Mouse (Mus musculus) liver, embryonic 14.5 days (tissue): ENCODE measurements around the gene Rho. TPM values are rescaled to one million over a fixed set of nuclear protein-coding genes. Genes with fewer than 3 reads are reported as not detected.

Source experiments
- ATAC-seq: fragments of 200-750 bp; cut with Nextera tagmentation; 2 replicates; pipeline ENCODE4 v1.8.0; 2017; ENCODE audit warnings: moderate number of reproducible peaks, mild to moderate bottlenecking, moderate library complexity; ENCODE audit not compliant: insufficient read depth
- DNase-seq, 3 experiments: peaks; one replicate each; pipeline ENCODE4 v3.0.0-alpha.2; 2012 to 2013; ENCODE audit warnings: low read depth in 3 of 3, low spot score in 3 of 3
- H3K27ac ChIP-seq: fragments of 300-500 bp; sonication (generic); 2 replicates; pipeline ENCODE4 v1.5.1; 2014; ENCODE audit warnings: moderate library complexity, mild to moderate bottlenecking, control low read depth, inconsistent platforms
- H3K27me3 ChIP-seq: fragments of 300-500 bp; sonication (generic); 2 replicates; pipeline ENCODE4 v1.6.1; 2014; ENCODE audit warnings: mild to moderate bottlenecking, low read length, moderate library complexity; ENCODE audit not compliant: control insufficient read depth, insufficient read depth
- H3K36me3 ChIP-seq: fragments of 300-500 bp; sonication (generic); replicated peaks from 2 replicates; pipeline ENCODE4 v1.6.1; 2014; ENCODE audit warnings: low read depth; ENCODE audit not compliant: control insufficient read depth, insufficient read depth
- H3K4me1 ChIP-seq, 2 experiments: fragments of 200-500 bp in 1 of 2; fragments of 300-500 bp in 1 of 2; sonication (generic) in 1 of 2; replicated peaks; 2 replicates each; pipeline ENCODE4 v1.6.1; 2012 to 2014; ENCODE audit warnings: antibody characterized with exemption in 1 of 2, inconsistent platforms in 1 of 2, low read length in 1 of 2; ENCODE audit not compliant: control insufficient read depth in 2 of 2, insufficient read depth in 2 of 2
- H3K4me2 ChIP-seq: fragments of 300-500 bp; sonication (generic); 2 replicates; pipeline ENCODE4 v1.6.1; 2014; ENCODE audit warnings: low read depth, mild to moderate bottlenecking, control low read depth, moderate library complexity
- H3K4me3 ChIP-seq, 2 experiments: fragments of 200-500 bp in 1 of 2; fragments of 300-500 bp in 1 of 2; sonication (generic) in 1 of 2; 2 replicates each; pipeline ENCODE4 v1.5.1; 2012 to 2014; ENCODE audit warnings: low read depth in 2 of 2, low read length in 2 of 2, mild to moderate bottlenecking in 2 of 2, control low read depth in 1 of 2, inconsistent platforms in 1 of 2, moderate library complexity in 1 of 2; ENCODE audit not compliant: insufficient read depth in 1 of 2
- H3K9ac ChIP-seq: fragments of 300-500 bp; sonication (generic); replicated peaks from 2 replicates; pipeline ENCODE4 v1.6.1; 2014; ENCODE audit warnings: mild to moderate bottlenecking, control low read depth, moderate library complexity
- H3K9me3 ChIP-seq: fragments of 300-500 bp; sonication (generic); 2 replicates; pipeline ENCODE4 v1.6.1; 2016; ENCODE audit warnings: low read length, mixed read lengths; ENCODE audit not compliant: control insufficient read depth
- CTCF ChIP-seq: IDR thresholded peaks from 2 replicates; pipeline ENCODE4 v1.5.1; 2016; ENCODE audit warnings: antibody characterized with exemption, low read depth, control low read depth
- EP300 ChIP-seq: IDR thresholded peaks from 2 replicates; pipeline ENCODE4 v1.6.1; 2016; ENCODE audit warnings: antibody characterized with exemption, low read depth
- WGBS: fragments of 180-500 bp; shearing (Covaris S2); extraction: QIAGEN DNeasy Blood & Tissue Kit; methylation state at CpG from one replicate; pipeline ENCODE4 v1.1.7; 2014; ENCODE audit not compliant: insufficient replicate concordance; 5-methylcytosine and 5-hydroxymethylcytosine counted together
- polyA plus RNA-seq, 2 experiments: library from polyadenylated mRNA; depleted of rRNA in 1 of 2; stranded (reverse) in 1 of 2; unstranded in 1 of 2; fragments of >200 nt; fragmentation: Nextera tagmentation in 1 of 2; extraction: Ambion mirVana in 1 of 2; gene quantifications; 2 replicates each; pipeline versions ENCODE4 v1.2.1 to v1.2.3; 2012 to 2014

Rho gene
- polyA plus RNA-seq, 2 experiments, result 0.03 TPM; not detected in 1

- WGBS, result 67% methylated on average over 6 of the region's 6 CpGs
- H3K27ac ChIP-seq, result no peak overlapping the region
- no peak overlapping the region for H3K4me3 ChIP-seq
- H3K27me3 ChIP-seq, result no peaks in the 10 kb centered on the region
- H3K9me3 ChIP-seq, result no peaks in the 10 kb centered on the region
- 0 out of 4 replicates have a peak, but pooled peaks cover 0 to 2% of the 10 kb centered on the region in 2 experiments for H3K4me1 ChIP-seq
- TF ChIP-seq CTCF (no peak), EP300 (no peak)
- no peaks in the 10 kb centered on the region for H3K36me3 ChIP-seq
- H3K9ac ChIP-seq, result no peak overlapping the region
- no peak for DNase-seq
- no peak for ATAC-seq
- no peak overlapping the region for H3K4me2 ChIP-seq
Observed at GRCm38 (mm10) chr6:115891061-115891460, 40.5 kb upstream of the Rho start.

GRCm38 (mm10) chr6:115891497-115892061 lies 40.0 kb upstream of the Rho start:
- H3K36me3 ChIP-seq, result no peaks in the 10 kb centered on the region
- H3K9ac ChIP-seq, result no peak overlapping the region
- WGBS, result 67% methylated on average over 8 of the region's 8 CpGs
- no peak overlapping the region for H3K27ac ChIP-seq
- no peak for DNase-seq
- no peak for ATAC-seq
- 0 out of 4 replicates have a peak, but pooled peaks cover 0 to 2% of the 10 kb centered on the region in 2 experiments for H3K4me1 ChIP-seq
- no peak for TF ChIP-seq EP300
- TF ChIP-seq CTCF, result no peak
- no peaks in the 10 kb centered on the region for H3K9me3 ChIP-seq
- no peaks in the 10 kb centered on the region for H3K27me3 ChIP-seq
- no peak overlapping the region for H3K4me2 ChIP-seq
- no peak overlapping the region for H3K4me3 ChIP-seq

GRCm38 (mm10) chr6:115892363-115892762 lies 39.2 kb upstream of the Rho start:
- 53% methylated on average over 3 of the region's 3 CpGs for WGBS
- H3K9me3 ChIP-seq, result no peaks in the 10 kb centered on the region
- H3K27ac ChIP-seq, result no peak overlapping the region
- no peaks in the 10 kb centered on the region for H3K4me1 ChIP-seq
- no peak overlapping the region for H3K4me2 ChIP-seq
- H3K9ac ChIP-seq, result no peak overlapping the region
- ATAC-seq (no peak), DNase-seq (no peak)
- no peaks in the 10 kb centered on the region for H3K27me3 ChIP-seq
- no peaks in the 10 kb centered on the region for H3K36me3 ChIP-seq
- no peak for TF ChIP-seq EP300
- TF ChIP-seq CTCF, result no peak
- no peak overlapping the region for H3K4me3 ChIP-seq

GRCm38 (mm10) chr6:115896346-115896745 lies 35.2 kb upstream of the Rho start:
- Histone ChIP-seq H3K27ac (no peak overlapping the region), H3K4me3 (no peak overlapping the region), H3K36me3 (no peaks in the 10 kb centered on the region), H3K9ac (no peak overlapping the region), H3K27me3 (no peaks in the 10 kb centered on the region), H3K4me2 (no peak overlapping the region), H3K4me1 (no peaks in the 10 kb centered on the region; a peak in 1 of 4 replicates), H3K9me3 (no peaks in the 10 kb centered on the region)
- TF ChIP-seq EP300 (no peak), CTCF (no peak)
- DNase-seq (no peak), ATAC-seq (no peak)
- 77% methylated on average over 1 of the region's 1 CpGs for WGBS

- no peak for DNase-seq
- Histone ChIP-seq H3K4me1 (no peaks in the 10 kb centered on the region; a peak in 1 of 4 replicates), H3K9me3 (no peaks in the 10 kb centered on the region), H3K36me3 (no peaks in the 10 kb centered on the region), H3K27ac (no peak overlapping the region), H3K4me3 (no peak overlapping the region), H3K4me2 (no peak overlapping the region), H3K27me3 (no peaks in the 10 kb centered on the region), H3K9ac (no peak overlapping the region)
- 34% methylated on average over 4 of the region's 4 CpGs for WGBS
- ATAC-seq, result no peak
- no peak for TF ChIP-seq CTCF
- no peak for TF ChIP-seq EP300
Observed at GRCm38 (mm10) chr6:115897117-115897516, 34.4 kb upstream of the Rho start.
